ENCODE assay signal across 30 mouse cellular contexts in genomic region chr3:89540371-89540743, GRCm38 (mm10). TPM values are rescaled to one million over a fixed set of nuclear protein-coding genes. Genes with fewer than 3 reads are reported as not detected.
A peak's percentile ranks its signal among the peaks of the same experiment; 100 is the strongest.
DNase-seq lines count a peak whose midpoint lies in the region; ATAC-seq and TF ChIP-seq lines count a peak whose summit lies in the region.
"Had no signal": no experiment of that assay in that cellular context is flagged by ENCODE, and none has a peak within 500 bp of the region (broad histone marks: within the 10 kb centered on the region; RNA-seq: fewer than 3 reads in every experiment).

No protein-coding gene starts in this region.

- no peak overlapping the region for H3K4me2 ChIP-seq in forebrain, embryonic 13.5 days
- H3K4me2 ChIP-seq in forebrain, embryonic 11.5 days (ENCODE audit: low read depth, low read length, severe bottlenecking), result no peak overlapping the region
- H3K4me2 ChIP-seq in heart, postnatal 0 days (ENCODE audit: low read depth, low read length), result no peak overlapping the region
- no peak overlapping the region for H3K4me2 ChIP-seq in forebrain, postnatal 0 days (ENCODE audit: low read depth)
- H3K4me2 ChIP-seq: embryonic facial prominence, embryonic 15.5 days; heart, embryonic 15.5 days; limb, embryonic 15.5 days; liver, embryonic 13.5 days; midbrain, embryonic 13.5 days had no signal

- peak overlapping the region; percentile 86 for H3K27ac ChIP-seq in forebrain, embryonic 13.5 days
- no peak overlapping the region for H3K27ac ChIP-seq in forebrain, embryonic 11.5 days (ENCODE audit: low read depth, low read length)
- no peak overlapping the region for H3K27ac ChIP-seq in heart, postnatal 0 days (ENCODE audit: low read depth)
- peak overlapping the region; percentile 16; the same call in 1 of the 2 replicates for H3K27ac ChIP-seq in layer of hippocampus, adult 2 months
- peak overlapping the region; percentile 79 for H3K27ac ChIP-seq in forebrain, postnatal 0 days (ENCODE audit: low read depth, low read length)
- H3K27ac ChIP-seq: gastrocnemius, adult 2 months; heart, embryonic 15.5 days; limb, embryonic 10.5 days; limb, embryonic 15.5 days; liver, embryonic 13.5 days; midbrain, embryonic 13.5 days; stomach, postnatal 0 days had no signal

- no peak for TF ChIP-seq CTCF in heart, postnatal 0 days (IDR thresholded peaks at IDR 0.05; ENCODE audit: low read depth)
- TF ChIP-seq CTCF in layer of hippocampus, adult 2 months (conservative IDR thresholded peaks at IDR 0.05), result no peak
- no peak for TF ChIP-seq CTCF in forebrain, postnatal 0 days (IDR thresholded peaks at IDR 0.05; ENCODE audit: low read depth)

- no peaks in the 10 kb centered on the region for H3K27me3 ChIP-seq in forebrain, embryonic 13.5 days
- no peaks in the 10 kb centered on the region for H3K27me3 ChIP-seq in forebrain, embryonic 11.5 days (ENCODE audit: control insufficient read depth, insufficient read depth, low read length)
- peaks cover 26% of the 10 kb centered on the region; the same call in 1 of the 2 replicates for H3K27me3 ChIP-seq in heart, postnatal 0 days (ENCODE audit: control insufficient read depth, insufficient read depth, low read length)
- H3K27me3 ChIP-seq in forebrain, postnatal 0 days (ENCODE audit: insufficient read depth, low read length), result no peaks in the 10 kb centered on the region
- H3K27me3 ChIP-seq: embryonic facial prominence, embryonic 15.5 days; limb, embryonic 15.5 days; midbrain, embryonic 13.5 days had no signal

- peaks cover 26% of the 10 kb centered on the region for H3K4me1 ChIP-seq in forebrain, embryonic 13.5 days
- H3K4me1 ChIP-seq in forebrain, embryonic 11.5 days (replicated peaks; ENCODE audit: control insufficient read depth, insufficient read depth, low read length), result no peaks in the 10 kb centered on the region
- H3K4me1 ChIP-seq in heart, postnatal 0 days (ENCODE audit: control insufficient read depth, insufficient read depth), result 0 out of 2 replicates have a peak, but pooled peaks cover 6% of the 10 kb centered on the region
- peaks cover 4% of the 10 kb centered on the region for H3K4me1 ChIP-seq in forebrain, postnatal 0 days (ENCODE audit: insufficient read depth)
- H3K4me1 ChIP-seq: embryonic facial prominence, embryonic 10.5 days; limb, embryonic 10.5 days had no signal

- DNase-seq in forebrain, embryonic 11.5 days (ENCODE audit: low spot score), result no peak
- no peak for DNase-seq in heart, postnatal 0 days (ENCODE audit: low spot score)
- DNase-seq in heart, adult 18-20 months, result no peak
- DNase-seq in layer of hippocampus, adult 2 months (ENCODE audit: low spot score in 2 of 2), result no peak
- DNase-seq in layer of hippocampus, adult 9-10 months (ENCODE audit: low spot score), result no peak
- DNase-seq in forebrain, postnatal 0 days, result no peak
- no peak for DNase-seq in frontal cortex, postnatal 25 days (ENCODE audit: low spot score in 2 of 2)
- DNase-seq: adrenal gland, postnatal 36 days; gastrocnemius, adult 2 months; gastrocnemius, postnatal 36 days; heart, postnatal 4 days; kidney, adult 9 months; kidney, postnatal 14 days; liver, embryonic 13.5 days; lung, adult 18-20 months; thymus, adult 18-20 months; thymus, postnatal 25 days had no signal

- no peaks in the 10 kb centered on the region for H3K9me3 ChIP-seq in forebrain, embryonic 13.5 days (replicated peaks)
- H3K9me3 ChIP-seq in forebrain, embryonic 11.5 days (ENCODE audit: control insufficient read depth, low read length), result no peaks in the 10 kb centered on the region
- H3K9me3 ChIP-seq in heart, postnatal 0 days (replicated peaks; ENCODE audit: control insufficient read depth, low read length), result no peaks in the 10 kb centered on the region
- H3K9me3 ChIP-seq in forebrain, postnatal 0 days (ENCODE audit: low read length), result no peaks in the 10 kb centered on the region
- H3K9me3 ChIP-seq: embryonic facial prominence, embryonic 10.5 days; embryonic facial prominence, embryonic 15.5 days; G1E; heart, embryonic 15.5 days; limb, embryonic 10.5 days; limb, embryonic 15.5 days; liver, embryonic 13.5 days; midbrain, embryonic 13.5 days had no signal

- H3K36me3 ChIP-seq in forebrain, embryonic 13.5 days (ENCODE audit: poor library complexity, severe bottlenecking), result no peaks in the 10 kb centered on the region
- H3K36me3 ChIP-seq in forebrain, embryonic 11.5 days (ENCODE audit: control insufficient read depth, insufficient read depth, low read length), result no peaks in the 10 kb centered on the region
- H3K36me3 ChIP-seq in heart, postnatal 0 days (replicated peaks; ENCODE audit: control insufficient read depth, insufficient read depth, low read length), result no peaks in the 10 kb centered on the region
- no peaks in the 10 kb centered on the region for H3K36me3 ChIP-seq in forebrain, postnatal 0 days (ENCODE audit: insufficient read depth)
- H3K36me3 ChIP-seq: embryonic facial prominence, embryonic 10.5 days; embryonic facial prominence, embryonic 15.5 days; G1E; heart, embryonic 15.5 days; limb, embryonic 10.5 days; limb, embryonic 15.5 days; liver, embryonic 13.5 days; midbrain, embryonic 13.5 days had no signal

- TF ChIP-seq EP300 in heart, postnatal 0 days (IDR thresholded peaks at IDR 0.05; ENCODE audit: low read depth), result no peak

- no peak overlapping the region for H3K9ac ChIP-seq in forebrain, embryonic 13.5 days
- no peak overlapping the region for H3K9ac ChIP-seq in forebrain, embryonic 11.5 days (ENCODE audit: low read length)
- H3K9ac ChIP-seq in heart, postnatal 0 days (replicated peaks; ENCODE audit: low read depth, low read length), result no peak overlapping the region
- no peak overlapping the region for H3K9ac ChIP-seq in forebrain, postnatal 0 days
- H3K9ac ChIP-seq: embryonic facial prominence, embryonic 15.5 days; heart, embryonic 15.5 days; limb, embryonic 15.5 days; liver, embryonic 13.5 days; midbrain, embryonic 13.5 days had no signal

- WGBS in forebrain, embryonic 13.5 days, result 85% methylated on average over 6 of the region's 6 CpGs
- WGBS in forebrain, embryonic 11.5 days, result 90% methylated on average over 6 of the region's 6 CpGs
- WGBS in heart, postnatal 0 days, result 49% methylated on average over 6 of the region's 6 CpGs
- WGBS in forebrain, postnatal 0 days, result 66% methylated on average over 6 of the region's 6 CpGs

- H3K4me3 ChIP-seq in forebrain, embryonic 13.5 days, result no peak overlapping the region
- no peak overlapping the region for H3K4me3 ChIP-seq in forebrain, embryonic 11.5 days (ENCODE audit: low read depth, low read length)
- H3K4me3 ChIP-seq in heart, postnatal 0 days (ENCODE audit: low read depth, low read length), result no peak overlapping the region
- no peak overlapping the region for H3K4me3 ChIP-seq in layer of hippocampus, adult 2 months
- H3K4me3 ChIP-seq in forebrain, postnatal 0 days (ENCODE audit: low read depth, low read length), result no peak overlapping the region
- H3K4me3 ChIP-seq: embryonic facial prominence, embryonic 10.5 days; embryonic facial prominence, embryonic 15.5 days; gastrocnemius, adult 2 months; heart, embryonic 15.5 days; limb, embryonic 10.5 days; limb, embryonic 15.5 days; liver, embryonic 13.5 days; midbrain, embryonic 13.5 days had no signal

- ATAC-seq in forebrain, embryonic 13.5 days, result no peak; the same call in 1 of the 2 replicates
- no peak for ATAC-seq in forebrain, embryonic 11.5 days (replicated peaks; ENCODE audit: low FRiP score)
- ATAC-seq in heart, postnatal 0 days (ENCODE audit: insufficient read depth, low read depth), result 0 out of 2 replicates have a peak, but pooled peaks have one; percentile 30
- peak; percentile 21; the same call in 1 of the 2 replicates for ATAC-seq in forebrain, postnatal 0 days
- ATAC-seq: intestine, postnatal 0 days; lung, postnatal 0 days; midbrain, embryonic 13.5 days had no signal

RNA-seq across cellular contexts. Expression of gene Kcnn3, which starts 20.4 kb away (rescaled TPM):
- 3.5 and 4.3 TPM in 2 replicates for polyA plus RNA-seq in forebrain, embryonic 13.5 days (2015; fragmentation: Nextera tagmentation; extraction: Ambion mirVana)
- 1.3 and 1.8 TPM in 2 replicates for polyA plus RNA-seq in forebrain, embryonic 11.5 days (2014; fragmentation: Nextera tagmentation; extraction: Ambion mirVana)
- 4.7 and 4.9 TPM in 2 replicates for total RNA-seq in heart, postnatal 0 days (2014; rRNA removed; ENCODE audit: low replicate concordance)
- polyA plus RNA-seq in heart, postnatal 0 days (2015; fragmentation: Nextera tagmentation; extraction: Ambion mirVana), result 1.5 TPM in 2 replicates
- 1 to 10 TPM; 1.5 to 2.0 TPM for total RNA-seq in heart, adult 18-20 months (2021)
- 10 to 100 TPM; 25.6 to 29.1 TPM for total RNA-seq in layer of hippocampus, adult 2 months (2021)
- total RNA-seq in forebrain, postnatal 0 days (2014; rRNA removed), result 11.5 and 13.6 TPM in 2 replicates
- 3.0 and 5.1 TPM in 2 replicates for polyA plus RNA-seq in forebrain, postnatal 0 days (2015; fragmentation: Nextera tagmentation; extraction: Ambion mirVana)
- total RNA-seq: megakaryocyte-erythroid progenitor cell, adult 5-6 weeks; neutrophil, adult 5-6 weeks had no signal
- polyA plus RNA-seq: G1E had no signal

Comparison
In these comparisons a context has a peak if more than half of its experiments do, and no peak if none do; other contexts are left out.
1. ATAC-seq: peak in heart, postnatal 0 days (single experiment) and forebrain, postnatal 0 days (single experiment); none in forebrain, embryonic 13.5 days (single experiment) and forebrain, embryonic 11.5 days (single experiment).
2. H3K27ac ChIP-seq: peak in forebrain, embryonic 13.5 days (single experiment), layer of hippocampus, adult 2 months (single experiment) and forebrain, postnatal 0 days (single experiment); none in forebrain, embryonic 11.5 days (single experiment) and heart, postnatal 0 days (single experiment).